Mouse (Mus musculus) heart, adult 2 months (tissue): ENCODE results near the gene Vash2. TPM values are rescaled to one million over a fixed set of nuclear protein-coding genes. Genes with fewer than 3 reads are reported as not detected.

ENCODE experiments used
- DNase-seq, 2 experiments: peaks; one replicate each; pipeline ENCODE4 v3.0.0; 2021
- H3K27ac ChIP-seq: fragments of 200-600 bp; 2 replicates; pipeline ENCODE4 v1.8.1; 2022
- H3K27me3 ChIP-seq: fragments of 200-500 bp; 2 replicates; pipeline ENCODE4 v1.6.1; 2012; ENCODE audit warnings: mild to moderate bottlenecking, low read length, inconsistent platforms, mixed read lengths; ENCODE audit not compliant: control insufficient read depth, insufficient read depth
- H3K36me3 ChIP-seq: fragments of 200-500 bp; 2 replicates; pipeline ENCODE4 v1.6.1; 2012; ENCODE audit warnings: low read length, inconsistent platforms; ENCODE audit not compliant: control insufficient read depth, insufficient read depth
- H3K4me1 ChIP-seq: fragments of 200-500 bp; 2 replicates; pipeline ENCODE4 v1.6.1; 2011; ENCODE audit warnings: low read length; ENCODE audit not compliant: control insufficient read depth, insufficient read depth
- H3K4me3 ChIP-seq: fragments of 200-600 bp; 2 replicates; pipeline ENCODE4 v1.8.1; 2022
- H3K79me2 ChIP-seq: fragments of 200-500 bp; replicated peaks from 2 replicates; pipeline ENCODE4 v1.6.1; 2012; ENCODE audit warnings: mild to moderate bottlenecking, inconsistent platforms, low read length, moderate library complexity, mixed read lengths; ENCODE audit not compliant: control insufficient read depth, insufficient read depth
- H3K9ac ChIP-seq: fragments of 200-500 bp; 2 replicates; pipeline ENCODE4 v1.6.1; 2012; ENCODE audit warnings: low read depth, mild to moderate bottlenecking, control low read depth, inconsistent platforms, low read length, mixed read lengths
- CTCF ChIP-seq: fragments of 200-600 bp; IDR thresholded peaks from 2 replicates; pipeline ENCODE4 v1.8.1; 2022; ENCODE audit warnings: antibody characterized with exemption, mild to moderate bottlenecking, moderate library complexity
- EP300 ChIP-seq: fragments of 200-500 bp; IDR thresholded peaks from 2 replicates; pipeline ENCODE4 v1.6.1; 2011; ENCODE audit warnings: low read depth, low read length, control low read depth; ENCODE audit not compliant: insufficient read depth
- POLR2A ChIP-seq: fragments of 200-500 bp; IDR thresholded peaks from 2 replicates; pipeline ENCODE4 v1.6.1; 2011; ENCODE audit warnings: mild to moderate bottlenecking, low read depth, low read length, control low read depth; ENCODE audit not compliant: insufficient read depth
- WGBS: fragments of 180-500 bp; shearing (Covaris S2); methylation state at CpG from one replicate; pipeline ENCODE4 v1.1.7; 2018; 5-methylcytosine and 5-hydroxymethylcytosine counted together
- intact Hi-C: fragments of 180-260 bp; cut with DNase I; formaldehyde crosslinking; loops from one replicate; pipeline ENCODE4 v1.15.1; 2025
- polyA plus RNA-seq: library from polyadenylated mRNA; depleted of rRNA; stranded (reverse); fragments of >200 nt; gene quantifications from 2 replicates; pipeline ENCODE4 v1.2.3, GENCODE M21; 2012
- total RNA-seq, 2 experiments: library from RNA; stranded (reverse); gene quantifications; 2 replicates each; pipeline ENCODE4 v1.2.3; 2021

Gene Vash2
- total and polyA plus RNA-seq, 3 experiments: 0.27 to 0.41 (median 0.31) TPM

- 38% methylated on average over 7 of the region's 7 CpGs for WGBS
- TF ChIP-seq POLR2A: no peak
- TF ChIP-seq CTCF: no peak
- TF ChIP-seq EP300: no peak
- no peak overlapping the region for H3K9ac ChIP-seq
- H3K36me3 ChIP-seq: no peaks in the 10 kb centered on the region
- no peak overlapping the region for H3K27ac ChIP-seq
- no peaks in the 10 kb centered on the region for H3K79me2 ChIP-seq
- peak; percentile 52 to 62 for DNase-seq
- H3K4me3 ChIP-seq: no peak overlapping the region
- intact Hi-C loops: no loop called here
- no peaks in the 10 kb centered on the region for H3K27me3 ChIP-seq
- peaks cover 3% of the 10 kb centered on the region; the same call in 1 of the 2 replicates for H3K4me1 ChIP-seq
These were observed 6.4 kb downstream of the Vash2 start for GRCm38 (mm10) chr1:190972612-190973192.

DNA sequence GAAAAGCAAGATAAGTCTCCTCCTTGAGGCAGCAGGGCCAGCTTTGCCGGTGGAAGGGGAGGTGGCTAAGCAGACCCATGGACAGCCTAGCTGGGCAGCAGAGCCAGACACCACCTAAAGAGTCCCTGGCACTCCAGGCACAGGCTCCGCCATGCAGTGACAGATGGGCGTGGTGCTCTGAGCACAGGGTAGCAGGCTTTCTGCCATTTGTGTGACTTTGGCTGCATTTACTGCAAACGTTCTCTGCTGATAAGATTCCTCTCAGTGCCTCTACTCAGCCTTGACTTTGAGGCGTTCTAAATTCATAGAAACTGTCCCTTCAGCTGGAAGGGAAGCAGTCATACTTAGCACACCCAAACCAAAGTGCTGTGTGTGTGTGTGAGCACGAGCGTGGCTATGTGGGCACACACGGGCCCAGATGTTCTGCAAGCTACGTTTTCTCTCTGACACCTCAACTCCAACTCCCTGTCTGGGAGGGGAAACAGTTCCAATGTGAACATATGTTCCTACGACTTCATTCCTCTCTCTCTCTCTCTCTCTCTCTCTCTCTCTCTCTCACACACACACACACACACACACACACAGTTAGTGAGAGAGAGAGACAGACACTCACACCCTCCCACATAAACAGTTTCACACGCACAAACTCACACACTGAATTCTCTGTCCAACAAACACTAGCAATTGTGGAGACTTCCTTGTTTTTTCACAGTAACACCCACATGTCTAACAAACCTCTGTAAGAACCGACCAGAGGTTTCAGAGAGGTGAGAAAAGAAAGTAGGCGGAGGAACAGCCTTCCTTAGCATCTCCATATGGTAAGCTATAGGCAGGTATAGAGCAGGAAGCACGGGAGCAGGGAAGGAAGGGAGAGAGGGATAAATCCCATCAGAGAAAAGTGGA lies 7.1 kb downstream of the Vash2 start:
- Histone ChIP-seq H3K36me3 (no peaks in the 10 kb centered on the region), H3K79me2 (no peaks in the 10 kb centered on the region), H3K27ac (no peak overlapping the region), H3K27me3 (no peaks in the 10 kb centered on the region), H3K4me3 (no peak overlapping the region), H3K4me1 (peaks cover 3% of the 10 kb centered on the region; the same call in 1 of the 2 replicates), H3K9ac (no peak overlapping the region)
- TF ChIP-seq EP300 (no peak), CTCF (no peak), POLR2A (no peak)
- peak in 1 of 2 experiments; percentile 52 for DNase-seq
- intact Hi-C loops: no loop called here
- WGBS: 55% methylated on average over 14 of the region's 14 CpGs

DNA sequence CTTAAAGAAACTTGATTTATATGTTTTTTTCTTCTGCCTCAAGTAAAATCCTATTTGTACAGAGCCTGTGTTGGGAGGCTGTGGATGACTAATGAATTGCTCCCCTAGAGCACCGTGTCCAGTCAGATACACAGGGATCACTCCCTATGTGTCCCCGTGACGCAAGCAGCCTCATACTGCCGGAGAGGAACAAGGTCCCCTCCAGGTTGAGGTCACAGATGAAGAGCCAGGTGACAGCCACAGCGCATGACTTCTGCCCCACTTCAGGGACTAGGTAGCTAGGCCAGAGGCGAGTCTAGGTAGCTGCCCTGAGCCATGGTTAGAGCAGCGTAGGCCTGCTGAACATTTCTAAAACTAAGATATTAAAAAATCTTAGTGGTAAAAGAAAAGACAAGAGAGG lies 11.1 kb downstream of the Vash2 start:
- Histone ChIP-seq H3K4me1 (peaks cover 3% of the 10 kb centered on the region; the same call in 1 of the 2 replicates), H3K36me3 (no peaks in the 10 kb centered on the region), H3K27me3 (no peaks in the 10 kb centered on the region), H3K4me3 (no peak overlapping the region), H3K27ac (no peak overlapping the region), H3K79me2 (no peaks in the 10 kb centered on the region), H3K9ac (no peak overlapping the region)
- TF ChIP-seq POLR2A (no peak), CTCF (no peak), EP300 (no peak)
- intact Hi-C loops: no loop called here
- 91% methylated on average over 7 of the region's 7 CpGs for WGBS
- no peak for DNase-seq

DNA sequence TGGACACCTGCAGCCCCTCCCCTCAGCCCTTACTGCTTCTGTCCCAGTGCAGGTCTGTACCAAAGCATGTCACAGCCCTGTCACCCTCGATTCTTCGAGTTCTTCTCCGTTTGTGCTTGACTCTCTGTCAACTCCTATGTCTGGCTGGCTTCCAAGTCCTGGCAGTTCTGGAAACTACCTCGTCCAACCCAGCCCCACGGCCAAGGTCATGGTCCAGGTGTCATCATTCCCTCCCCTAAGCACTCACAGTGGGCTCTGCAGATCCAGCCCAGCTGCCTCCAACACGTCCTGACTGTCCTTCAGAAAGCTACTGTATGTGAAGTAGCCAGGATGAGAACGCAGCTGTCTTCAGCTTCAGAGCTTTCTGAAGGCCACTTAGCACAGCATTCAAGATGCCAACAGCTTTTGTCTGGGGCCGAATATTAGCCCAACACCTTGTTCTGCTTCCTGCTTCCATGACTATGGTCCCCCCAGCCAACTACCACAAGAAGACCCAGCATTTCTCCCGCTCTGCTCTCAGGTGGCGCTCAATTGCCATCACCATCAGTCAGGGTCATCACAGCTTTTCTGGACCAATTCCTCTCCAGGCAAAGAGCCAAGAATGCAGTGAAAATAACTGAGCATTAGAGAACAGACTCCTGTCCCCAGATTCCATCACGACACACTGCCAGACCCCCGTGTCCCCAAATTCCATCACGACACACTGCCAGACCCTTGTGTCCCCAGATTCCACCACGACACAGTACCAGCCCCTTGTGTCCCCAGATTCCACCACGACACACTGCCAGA lies 13.9 kb downstream of the Vash2 start:
- Histone ChIP-seq H3K4me1 (no peaks in the 10 kb centered on the region), H3K4me3 (no peak overlapping the region), H3K36me3 (no peaks in the 10 kb centered on the region), H3K9ac (no peak overlapping the region), H3K27me3 (no peaks in the 10 kb centered on the region), H3K27ac (no peak overlapping the region), H3K79me2 (no peaks in the 10 kb centered on the region)
- intact Hi-C loops: no loop called here
- TF ChIP-seq CTCF: no peak
- no peak for TF ChIP-seq POLR2A
- TF ChIP-seq EP300: no peak
- WGBS: 45% methylated on average over 15 of the region's 15 CpGs
- DNase-seq: no peak

- H3K27ac ChIP-seq: no peak overlapping the region
- WGBS: 87% methylated on average over 3 of the region's 3 CpGs
- DNase-seq: no peak
- H3K36me3 ChIP-seq: no peaks in the 10 kb centered on the region
- no peaks in the 10 kb centered on the region for H3K4me1 ChIP-seq
- no peak for TF ChIP-seq EP300
- H3K79me2 ChIP-seq: no peaks in the 10 kb centered on the region
- H3K27me3 ChIP-seq: no peaks in the 10 kb centered on the region
- intact Hi-C loops: no loop called here
- H3K4me3 ChIP-seq: no peak overlapping the region
- H3K9ac ChIP-seq: no peak overlapping the region
These were observed 16.3 kb downstream of the Vash2 start for GRCm38 (mm10) chr1:190962760-190963159.

- no peak overlapping the region for H3K27ac ChIP-seq
- H3K4me1 ChIP-seq: no peaks in the 10 kb centered on the region
- no peaks in the 10 kb centered on the region for H3K36me3 ChIP-seq
- no peak for TF ChIP-seq EP300
- no peak for TF ChIP-seq CTCF
- no peak for TF ChIP-seq POLR2A
- no peaks in the 10 kb centered on the region for H3K79me2 ChIP-seq
- H3K9ac ChIP-seq: no peak overlapping the region
- intact Hi-C loops: no loop called here
- 64% methylated on average over 5 of the region's 5 CpGs for WGBS
- no peak overlapping the region for H3K4me3 ChIP-seq
- DNase-seq: no peak
- no peaks in the 10 kb centered on the region for H3K27me3 ChIP-seq
These were observed 20.3 kb downstream of the Vash2 start for GRCm38 (mm10) chr1:190958821-190959220.
